Mouse (Mus musculus) heart, adult 2 months (tissue): ENCODE measurements at regions not wholly inside any gene's neighbourhood (a gene's known extent, or its start where the extent isn't known, plus 50 kb on each side); places are given as distances from the start of the nearest gene placed in this dataset.

ENCODE experiments used
- CTCF ChIP-seq: fragments of 200-600 bp; IDR thresholded peaks from 2 replicates; pipeline ENCODE4 v1.8.1; 2022; ENCODE audit warnings: antibody characterized with exemption, mild to moderate bottlenecking, moderate library complexity
- EP300 ChIP-seq: fragments of 200-500 bp; IDR thresholded peaks from 2 replicates; pipeline ENCODE4 v1.6.1; 2011; ENCODE audit warnings: low read depth, low read length, control low read depth; ENCODE audit not compliant: insufficient read depth
- POLR2A ChIP-seq: fragments of 200-500 bp; IDR thresholded peaks from 2 replicates; pipeline ENCODE4 v1.6.1; 2011; ENCODE audit warnings: mild to moderate bottlenecking, low read depth, low read length, control low read depth; ENCODE audit not compliant: insufficient read depth

GRCm38 (mm10) chr15:68384571-68385335 is 1884.0 kb upstream of the Lrrc6 start:
- TF ChIP-seq CTCF (no peak), POLR2A (no peak), EP300 (no peak)
